Mouse (Mus musculus): Measurements from ENCODE around the gene Olfr429. TPM values are rescaled to one million over a fixed set of nuclear protein-coding genes. Genes with fewer than 3 reads are reported as not detected.

Gene Olfr429
- polyA plus RNA-seq, 1 experiment from 2014 or later = not detected

DNA sequence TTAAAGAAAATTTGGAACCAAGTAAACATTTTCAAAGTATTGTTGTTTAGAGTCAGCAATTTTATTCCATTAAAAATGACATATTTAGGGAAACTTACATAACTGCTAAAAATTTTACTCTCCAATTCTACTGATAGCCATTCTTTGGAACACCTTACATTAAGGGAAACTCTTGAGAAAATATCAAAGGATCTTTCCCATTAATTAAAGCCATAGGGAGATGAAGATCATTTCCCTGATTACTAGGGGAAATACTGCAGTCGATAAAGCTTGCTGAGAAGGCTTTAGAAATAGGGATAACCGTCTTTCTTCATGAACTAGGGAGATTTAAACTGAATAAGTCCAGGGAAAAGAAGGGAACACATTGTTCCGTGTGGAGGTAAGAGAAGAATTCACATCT lies 47.1 kb downstream of the Olfr429 start, which contains the start of gene Olfr424:
Gene Olfr424, plus strand, starts transcription at position 301 of the 400 bp plus-strand sequence.
- WGBS = 81% methylated on average over 3 of the region's 3 CpGs
- H3K27me3 ChIP-seq (ENCODE audit: control insufficient read depth, insufficient read depth, low read length) = no peaks in the 10 kb centered on the region
- H3K4me2 ChIP-seq (replicated peaks; ENCODE audit: low read depth, low read length) = no peak within 1 kb of the TSS
- no peak for ATAC-seq (ENCODE audit: low FRiP score, low TSS enrichment)
- no peak within 1 kb of the TSS for H3K4me3 ChIP-seq (ENCODE audit: low read length)
- H3K9me3 ChIP-seq (ENCODE audit: control insufficient read depth, low read length) = no peaks in the 10 kb centered on the region
- H3K27ac ChIP-seq (ENCODE audit: low read depth, low read length) = no peak within 1 kb of the TSS
- H3K36me3 ChIP-seq (ENCODE audit: control insufficient read depth, insufficient read depth, low read length) = no peaks in the 10 kb centered on the region
- H3K9ac ChIP-seq (ENCODE audit: low read depth, low read length) = no peak within 1 kb of the TSS
- no peaks in the 10 kb centered on the region for H3K4me1 ChIP-seq (ENCODE audit: control insufficient read depth, insufficient read depth, low read length)

DNA sequence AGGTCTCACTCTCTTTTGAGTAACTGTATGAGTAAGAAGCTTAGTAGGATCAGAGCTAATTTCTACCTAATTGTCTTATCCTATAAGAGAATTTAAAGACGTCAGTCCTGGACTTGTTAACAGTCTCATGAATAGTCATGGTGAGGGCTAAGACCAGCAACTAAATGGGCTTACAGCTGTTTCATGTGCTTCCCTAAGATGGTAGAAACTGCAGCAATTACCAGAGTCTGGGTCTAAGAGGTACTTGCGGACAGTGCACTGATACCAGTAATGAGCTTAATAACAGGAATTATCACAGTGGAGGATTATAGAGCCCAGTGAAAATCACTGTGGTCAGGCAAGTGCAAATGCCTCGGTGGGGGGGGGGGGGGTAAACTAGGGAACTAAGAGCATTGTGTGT lies 47.9 kb downstream of the Olfr429 start:
- WGBS = 84% methylated on average over 3 of the region's 3 CpGs
- ATAC-seq (ENCODE audit: low FRiP score, low TSS enrichment) = no peak
- Histone ChIP-seq H3K27me3 (ENCODE audit: control insufficient read depth, insufficient read depth, low read length) (no peaks in the 10 kb centered on the region), H3K36me3 (ENCODE audit: control insufficient read depth, insufficient read depth, low read length) (no peaks in the 10 kb centered on the region), H3K9me3 (ENCODE audit: control insufficient read depth, low read length) (no peaks in the 10 kb centered on the region), H3K4me2 (replicated peaks; ENCODE audit: low read depth, low read length) (no peak overlapping the region), H3K4me3 (ENCODE audit: low read length) (no peak overlapping the region), H3K4me1 (ENCODE audit: control insufficient read depth, insufficient read depth, low read length) (no peaks in the 10 kb centered on the region), H3K9ac (ENCODE audit: low read depth, low read length) (no peak overlapping the region), H3K27ac (ENCODE audit: low read depth, low read length) (no peak overlapping the region)

Other genes starting within 250 kb of the Olfr429 start
- gene Ifi211, start 171.3 kb upstream of the Olfr429 start, polyA plus RNA-seq (2014; fragmentation: Nextera tagmentation; extraction: Ambion mirVana) = 0.34 and 0.79 TPM in 2 replicates
- 1.7 and 1.8 TPM in 2 replicates for gene Mndal, start 141.8 kb upstream of the Olfr429 start, polyA plus RNA-seq (2014; fragmentation: Nextera tagmentation; extraction: Ambion mirVana)
- gene Ifi203, start 141.7 kb upstream of the Olfr429 start, polyA plus RNA-seq (2014; fragmentation: Nextera tagmentation; extraction: Ambion mirVana) = 0.91 and 1.8 TPM in 2 replicates
- not detected in 2 replicates for gene Ifi202b, start 101.6 kb upstream of the Olfr429 start, polyA plus RNA-seq (2014; fragmentation: Nextera tagmentation; extraction: Ambion mirVana)
- not detected in 2 replicates for gene Ifi205, start 52.5 kb upstream of the Olfr429 start, polyA plus RNA-seq (2014; fragmentation: Nextera tagmentation; extraction: Ambion mirVana)
- gene Olfr433, start 43.6 kb upstream of the Olfr429 start, polyA plus RNA-seq (2014; fragmentation: Nextera tagmentation; extraction: Ambion mirVana) = 0.23 TPM in 1 of 2 replicates, not detected in the other
- gene Olfr432, start 35.1 kb upstream of the Olfr429 start, polyA plus RNA-seq (2014; fragmentation: Nextera tagmentation; extraction: Ambion mirVana) = not detected in 2 replicates
- not detected in 2 replicates for gene Olfr430, start 17.7 kb upstream of the Olfr429 start, polyA plus RNA-seq (2014; fragmentation: Nextera tagmentation; extraction: Ambion mirVana)
- gene Olfr427, start 12.6 kb downstream of the Olfr429 start, polyA plus RNA-seq (2014; fragmentation: Nextera tagmentation; extraction: Ambion mirVana) = not detected in 2 replicates
- not detected in 2 replicates for gene Olfr231, start 36.8 kb downstream of the Olfr429 start, polyA plus RNA-seq (2014; fragmentation: Nextera tagmentation; extraction: Ambion mirVana)
- not detected in 2 replicates for gene Olfr424, start 47.2 kb downstream of the Olfr429 start, polyA plus RNA-seq (2014; fragmentation: Nextera tagmentation; extraction: Ambion mirVana)
- gene Olfr420, start 71.3 kb downstream of the Olfr429 start, polyA plus RNA-seq (2014; fragmentation: Nextera tagmentation; extraction: Ambion mirVana) = not detected in 2 replicates
- gene Spta1, start 88.4 kb downstream of the Olfr429 start, polyA plus RNA-seq (2014; fragmentation: Nextera tagmentation; extraction: Ambion mirVana) = 0.19 and 0.39 TPM in 2 replicates
- not detected in 2 replicates for gene Olfr419, start 167.7 kb downstream of the Olfr429 start, polyA plus RNA-seq (2014; fragmentation: Nextera tagmentation; extraction: Ambion mirVana)
- not detected in 2 replicates for gene Mptx1, start 246.2 kb downstream of the Olfr429 start, polyA plus RNA-seq (2014; fragmentation: Nextera tagmentation; extraction: Ambion mirVana)